Mouse (Mus musculus): ENCODE measurements around the gene Them5. TPM values are rescaled to one million over a fixed set of nuclear protein-coding genes. Genes with fewer than 3 reads are reported as not detected.

The Them5 gene
- total and polyA plus RNA-seq, 3 experiments: not detected

DNA sequence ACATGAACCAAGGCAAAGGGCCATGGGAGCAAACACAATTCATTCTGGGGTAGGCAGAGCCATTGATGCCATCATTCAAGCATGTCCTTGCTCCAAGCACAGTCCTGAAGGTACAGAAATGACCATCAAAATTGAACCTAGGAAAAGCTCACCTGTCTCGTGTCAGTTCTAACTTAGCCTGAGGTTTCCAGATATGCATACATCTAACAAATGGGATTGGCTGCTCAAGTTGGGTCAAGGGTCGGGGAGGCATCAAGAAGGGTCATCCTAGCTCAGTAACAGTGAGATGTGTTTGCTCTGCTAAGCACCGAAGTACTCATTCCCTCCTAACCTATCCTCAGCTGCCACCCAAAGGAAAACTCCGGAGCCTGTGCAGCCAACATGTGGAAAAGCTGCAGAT is 55.0 kb downstream of the Them5 start:
- TF ChIP-seq KAT2A (IDR thresholded peaks at IDR 0.05; ENCODE audit: insufficient replicate concordance, low read length) (no peak), CHD1 (IDR thresholded peaks at IDR 0.05; ENCODE audit: low read depth, low read length) (no peak), RAD21 (IDR thresholded peaks at IDR 0.05; ENCODE audit: low read depth, low read length) (no peak), TBP (conservative IDR thresholded peaks at IDR 0.05; ENCODE audit: low read depth, low read length) (no peak), MYC (IDR thresholded peaks at IDR 0.05; ENCODE audit: low read depth, low read length) (no peak), PAX5 (IDR thresholded peaks at IDR 0.05; ENCODE audit: low read length) (no peak), POLR2AphosphoS2 (IDR thresholded peaks at IDR 0.05; ENCODE audit: low read depth, low read length) (no peak), ZC3H11A (IDR thresholded peaks at IDR 0.05; ENCODE audit: low read depth, low read length) (no peak), ZKSCAN1 (IDR thresholded peaks at IDR 0.05; ENCODE audit: borderline replicate concordance, low read depth, low read length) (no peak), MAFK (IDR thresholded peaks at IDR 0.05; ENCODE audit: insufficient replicate concordance, low read length) (no peak), ZNF384 (IDR thresholded peaks at IDR 0.05; ENCODE audit: low read depth, low read length) (no peak), HCFC1 (IDR thresholded peaks at IDR 0.05; ENCODE audit: low read depth, low read length) (no peak), MEF2A (IDR thresholded peaks at IDR 0.05; ENCODE audit: borderline replicate concordance, low read depth, low read length) (no peak), UBTF (IDR thresholded peaks at IDR 0.05; ENCODE audit: low read depth, low read length) (no peak), ETS1 (conservative IDR thresholded peaks at IDR 0.05; ENCODE audit: low read depth, low read length) (no peak), GABPA (IDR thresholded peaks at IDR 0.05; ENCODE audit: insufficient replicate concordance, low read depth, low read length) (no peak), TCF12 (IDR thresholded peaks at IDR 0.05; ENCODE audit: low read depth, low read length) (no peak), JUND (conservative IDR thresholded peaks at IDR 0.05; ENCODE audit: low read depth, low read length) (no peak), MXI1 (IDR thresholded peaks at IDR 0.05; ENCODE audit: low read depth, low read length) (no peak)
- dilution Hi-C loops (cut with MboI; ENCODE audit: extremely low pct_ligation_motif_present, extremely low pct_unique_long_range_greater_than_20kb, low sequenced_read_pairs): no loop called here

More for the DNA sequence above, 55.0 kb downstream of the Them5 start:
- Histone ChIP-seq H3K4me1 (ENCODE audit: control insufficient read depth in 1 of 2, insufficient read depth in 2 of 2) (peaks cover 0 to 4% of the 10 kb centered on the region in 2 experiments; a peak in 1 of 4 replicates), H3K9ac (ENCODE audit: insufficient read depth, low read depth) (no peak overlapping the region), H3K9me3 (replicated peaks; ENCODE audit: low read length) (no peaks in the 10 kb centered on the region), H3K36me3 (replicated peaks in 1 of 2; ENCODE audit: control insufficient read depth in 1 of 2, insufficient read depth in 1 of 2, low read length in 1 of 2) (no peaks in the 10 kb centered on the region), H3K27ac (ENCODE audit: insufficient read depth, low read depth) (no peak overlapping the region), H3K4me3 (replicated peaks in 1 of 3; ENCODE audit: low read depth in 2 of 3, low read length in 2 of 3, poor library complexity in 1 of 3) (no peak overlapping the region), H3K27me3 (replicated peaks) (peaks cover 7% of the 10 kb centered on the region), H3K79me2 (replicated peaks; ENCODE audit: control insufficient read depth, extremely low read depth, insufficient read depth, poor library complexity, severe bottlenecking) (no peaks in the 10 kb centered on the region), H3K4me2 (ENCODE audit: insufficient read depth, low read depth, poor library complexity, severe bottlenecking) (no peak overlapping the region)
- no peak for DNase-seq (ENCODE audit: extremely low read depth)
- in situ Hi-C loops (cut with MboI; ENCODE audit: low pct_ligation_motif_present, low pct_unique_long_range_greater_than_20kb, low sequenced_read_pairs): no loop called here

Other genes with a start within 250 kb of the Them5 start
- not detected in 2 replicates for gene Gm10696, start 163.9 kb upstream of the Them5 start, total RNA-seq (2012; rRNA removed)
- not detected in 2 replicates for gene Gm10696, start 163.9 kb upstream of the Them5 start, total RNA-seq (2014; rRNA removed)
- gene Gm10696, start 163.9 kb upstream of the Them5 start, polyA plus RNA-seq (2012; ENCODE audit: insufficient read length, low read depth): not detected in 2 replicates
- gene Gm5286, start 145.4 kb upstream of the Them5 start, total RNA-seq (2012; rRNA removed): not detected in 2 replicates
- gene Gm5286, start 145.4 kb upstream of the Them5 start, total RNA-seq (2014; rRNA removed): not detected in 2 replicates
- gene Gm5286, start 145.4 kb upstream of the Them5 start, polyA plus RNA-seq (2012; ENCODE audit: insufficient read length, low read depth): not detected in 2 replicates
- not detected in 2 replicates for gene Gm4778, start 78.1 kb upstream of the Them5 start, total RNA-seq (2012; rRNA removed)
- gene Gm4778, start 78.1 kb upstream of the Them5 start, total RNA-seq (2014; rRNA removed): not detected in 2 replicates
- gene Gm4778, start 78.1 kb upstream of the Them5 start, polyA plus RNA-seq (2012; ENCODE audit: insufficient read length, low read depth): not detected in 2 replicates
- 2.2 and 2.4 TPM in 2 replicates for gene Them4, start 32.0 kb upstream of the Them5 start, total RNA-seq (2012; rRNA removed)
- 6.3 and 7.2 TPM in 2 replicates for gene Them4, start 32.0 kb upstream of the Them5 start, total RNA-seq (2014; rRNA removed)
- 3.6 and 4.8 TPM in 2 replicates for gene Them4, start 32.0 kb upstream of the Them5 start, polyA plus RNA-seq (2012; ENCODE audit: insufficient read length, low read depth)
- not detected in 2 replicates for gene C2cd4d, start 20.3 kb downstream of the Them5 start, total RNA-seq (2012; rRNA removed)
- gene C2cd4d, start 20.3 kb downstream of the Them5 start, total RNA-seq (2014; rRNA removed): not detected in 2 replicates
- gene C2cd4d, start 20.3 kb downstream of the Them5 start, polyA plus RNA-seq (2012; ENCODE audit: insufficient read length, low read depth): not detected in 2 replicates
- 0.47 and 0.71 TPM in 2 replicates for gene Rorc, start 30.7 kb downstream of the Them5 start, total RNA-seq (2012; rRNA removed)
- gene Rorc, start 30.7 kb downstream of the Them5 start, total RNA-seq (2014; rRNA removed): 1.2 TPM in 2 replicates
- 1.0 and 1.2 TPM in 2 replicates for gene Rorc, start 30.7 kb downstream of the Them5 start, polyA plus RNA-seq (2012; ENCODE audit: insufficient read length, low read depth)
- gene Lingo4, start 56.4 kb downstream of the Them5 start, total RNA-seq (2012; rRNA removed): not detected in 2 replicates
- not detected in 2 replicates for gene Lingo4, start 56.4 kb downstream of the Them5 start, total RNA-seq (2014; rRNA removed)
- gene Lingo4, start 56.4 kb downstream of the Them5 start, polyA plus RNA-seq (2012; ENCODE audit: insufficient read length, low read depth): not detected in 2 replicates
- not detected in 2 replicates for gene Tdrkh, start 71.2 kb downstream of the Them5 start, total RNA-seq (2012; rRNA removed)
- not detected in 2 replicates for gene Tdrkh, start 71.2 kb downstream of the Them5 start, total RNA-seq (2014; rRNA removed)
- not detected in 2 replicates for gene Tdrkh, start 71.2 kb downstream of the Them5 start, polyA plus RNA-seq (2012; ENCODE audit: insufficient read length, low read depth)
- gene Mrpl9, start 101.2 kb downstream of the Them5 start, total RNA-seq (2012; rRNA removed): 114 and 128 TPM in 2 replicates
- gene Mrpl9, start 101.2 kb downstream of the Them5 start, total RNA-seq (2014; rRNA removed): 110 and 111 TPM in 2 replicates
- 104 and 119 TPM in 2 replicates for gene Mrpl9, start 101.2 kb downstream of the Them5 start, polyA plus RNA-seq (2012; ENCODE audit: insufficient read length, low read depth)
- 0.51 and 0.80 TPM in 2 replicates for gene Oaz3, start 101.8 kb downstream of the Them5 start, total RNA-seq (2012; rRNA removed)
- not detected in 2 replicates for gene Oaz3, start 101.8 kb downstream of the Them5 start, total RNA-seq (2014; rRNA removed)
- 0.29 and 0.71 TPM in 2 replicates for gene Oaz3, start 101.8 kb downstream of the Them5 start, polyA plus RNA-seq (2012; ENCODE audit: insufficient read length, low read depth)
- gene Celf3, start 136.2 kb downstream of the Them5 start, total RNA-seq (2012; rRNA removed): 0.13 and 0.21 TPM in 2 replicates
- not detected in 2 replicates for gene Celf3, start 136.2 kb downstream of the Them5 start, total RNA-seq (2014; rRNA removed)
- 0.56 and 0.70 TPM in 2 replicates for gene Celf3, start 136.2 kb downstream of the Them5 start, polyA plus RNA-seq (2012; ENCODE audit: insufficient read length, low read depth)
- gene Riiad1, start 138.2 kb downstream of the Them5 start, total RNA-seq (2012; rRNA removed): not detected in 2 replicates
- not detected in 2 replicates for gene Riiad1, start 138.2 kb downstream of the Them5 start, total RNA-seq (2014; rRNA removed)
- gene Riiad1, start 138.2 kb downstream of the Them5 start, polyA plus RNA-seq (2012; ENCODE audit: insufficient read length, low read depth): not detected in 2 replicates
- 23.1 and 24.9 TPM in 2 replicates for gene Snx27, start 240.6 kb downstream of the Them5 start, total RNA-seq (2012; rRNA removed)
- 31.3 and 34.9 TPM in 2 replicates for gene Snx27, start 240.6 kb downstream of the Them5 start, total RNA-seq (2014; rRNA removed)
- gene Snx27, start 240.6 kb downstream of the Them5 start, polyA plus RNA-seq (2012; ENCODE audit: insufficient read length, low read depth): 30.2 and 35.3 TPM in 2 replicates